Mouse (Mus musculus) kidney, adult 2 months (tissue): ENCODE measurements around the gene Erc2.

Experiments
- CTCF ChIP-seq: fragments of 200-500 bp; conservative IDR thresholded peaks from 2 replicates; pipeline ENCODE4 v1.5.1; 2011; ENCODE audit warnings: low read depth, mild to moderate bottlenecking, control low read depth, low read length, moderate library complexity, mixed read lengths; ENCODE audit not compliant: insufficient read depth, insufficient read length
- POLR2A ChIP-seq: fragments of 200-500 bp; IDR thresholded peaks from one replicate; pipeline ENCODE4 v1.6.1; 2011; ENCODE audit warnings: low read depth, low read length, control low read depth

DNA sequence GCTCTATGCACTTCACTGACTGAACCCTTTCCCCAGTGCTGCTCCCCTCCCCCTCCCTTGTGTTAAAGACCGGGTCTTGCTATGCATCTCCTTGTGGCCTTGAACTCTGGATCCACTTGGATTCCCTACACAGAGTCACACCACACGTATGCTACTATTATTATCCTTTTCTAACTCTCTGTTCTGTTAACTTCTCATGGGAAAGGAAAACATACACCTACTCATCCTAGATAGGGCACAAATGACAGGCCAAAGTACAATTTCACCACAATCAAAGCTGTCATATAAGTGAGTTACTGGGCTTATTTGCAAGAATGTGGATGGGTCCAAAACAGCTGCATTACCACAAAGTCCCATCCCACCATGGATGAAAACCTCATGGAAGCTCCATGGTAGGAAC, 43.8 kb upstream of the Erc2 start:
- TF ChIP-seq CTCF (no peak), POLR2A (no peak)
